In genomic region chr13:45245651-45246050, GRCm38 (mm10) we compare ENCODE assay signal across 17 mouse cellular contexts.
"Had no signal": no experiment of that assay in that cellular context is flagged by ENCODE, and none has a peak within 500 bp of the region (broad histone marks: within the 10 kb centered on the region; RNA-seq: fewer than 3 reads in every experiment).

No protein-coding gene starts in this region.

- H3K9ac ChIP-seq: limb, embryonic 13.5 days; liver, embryonic 12.5 days; liver, embryonic 15.5 days; lung, embryonic 15.5 days had no signal

- H3K27ac ChIP-seq: layer of hippocampus, adult 2 months; left cerebral cortex, adult 2 months; limb, embryonic 13.5 days; liver, embryonic 12.5 days; liver, embryonic 15.5 days; lung, embryonic 15.5 days had no signal

- H3K9me3 ChIP-seq: limb, embryonic 13.5 days; liver, embryonic 12.5 days; liver, embryonic 15.5 days; lung, embryonic 15.5 days had no signal

- H3K27me3 ChIP-seq: limb, embryonic 13.5 days; lung, embryonic 15.5 days had no signal

- ATAC-seq: intestine, postnatal 0 days; liver, embryonic 12.5 days had no signal

- H3K4me3 ChIP-seq: layer of hippocampus, adult 2 months; left cerebral cortex, adult 2 months; limb, embryonic 13.5 days; liver, embryonic 12.5 days; liver, embryonic 15.5 days; lung, embryonic 15.5 days had no signal

- H3K4me1 ChIP-seq: liver, embryonic 12.5 days; liver, embryonic 15.5 days; lung, embryonic 15.5 days had no signal

- H3K4me2 ChIP-seq: limb, embryonic 13.5 days; liver, embryonic 12.5 days; liver, embryonic 15.5 days; lung, embryonic 15.5 days; midbrain, embryonic 11.5 days had no signal

- H3K36me3 ChIP-seq: limb, embryonic 13.5 days; liver, embryonic 12.5 days; liver, embryonic 15.5 days; lung, embryonic 15.5 days had no signal

- DNase-seq: kidney, postnatal 4 days; layer of hippocampus, adult 9-11 months; liver; lung, adult 18-20 months; lung, postnatal 10 days; lung, postnatal 36 days; midbrain, embryonic 14.5 days; thymus, adult 18-20 months; thymus, postnatal 36 days had no signal
